Mouse (Mus musculus) liver, embryonic 14 days (tissue): ENCODE measurements around the gene 9230113P08Rik. TPM values are rescaled to one million over a fixed set of nuclear protein-coding genes. Genes with fewer than 3 reads are reported as not detected.

Source experiments
- polyA plus RNA-seq: library from polyadenylated mRNA; depleted of rRNA; stranded (reverse); fragments of >200 nt; gene quantifications from 2 replicates; pipeline ENCODE4 v1.2.3, GENCODE M21; 2012; rRNA removed

Gene 9230113P08Rik
- not detected in 2 replicates for polyA plus RNA-seq

DNA sequence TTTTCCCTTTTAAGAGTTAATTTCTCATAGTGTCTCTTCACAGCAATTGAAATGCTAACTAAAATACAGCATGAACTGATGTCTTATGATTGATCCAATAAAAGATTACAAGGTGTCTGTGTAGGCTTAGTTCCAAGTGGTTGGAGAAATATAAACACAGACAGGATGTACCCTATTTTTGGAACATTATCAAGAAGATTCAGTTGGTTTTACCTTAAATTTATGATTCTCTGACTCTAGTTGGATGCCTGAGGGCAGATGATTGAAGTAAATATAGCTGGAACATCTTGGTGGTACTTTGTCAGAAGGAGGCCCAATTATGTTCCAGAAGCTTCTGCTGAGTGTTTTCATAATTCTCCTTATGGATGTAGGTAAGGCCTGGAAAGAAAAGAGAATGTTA is at the start of gene 9230113P08Rik:
Gene 9230113P08Rik (plus strand): TSS at position 301 of the 400 bp plus-strand sequence.

Other genes with a start within 250 kb of the 9230113P08Rik start
- gene Pate1, start 221.0 kb upstream of the 9230113P08Rik start, polyA plus RNA-seq = not detected in 2 replicates
- gene Gm17677, start 167.4 kb upstream of the 9230113P08Rik start, polyA plus RNA-seq = not detected in 2 replicates
- gene Gm17727, start 130.3 kb upstream of the 9230113P08Rik start, polyA plus RNA-seq = not detected in 2 replicates
- not detected in 2 replicates for gene Gm27235, start 118.3 kb upstream of the 9230113P08Rik start, polyA plus RNA-seq
- gene D730048I06Rik, start 118.3 kb upstream of the 9230113P08Rik start, polyA plus RNA-seq = not detected in 2 replicates
- not detected in 2 replicates for gene 9230110F15Rik, start 64.3 kb upstream of the 9230113P08Rik start, polyA plus RNA-seq
- gene Gm5916, start 220.4 kb downstream of the 9230113P08Rik start, polyA plus RNA-seq = not detected in 2 replicates